Mouse (Mus musculus): ENCODE measurements around the gene Soga1.

Soga1 gene

GRCm38 (mm10) chr2:157037303-157037702, 41.8 kb downstream of the Soga1 start:
- no peak for DNase-seq (ENCODE audit: low spot score in 2 of 2)

- DNase-seq (ENCODE audit: low spot score in 2 of 2) = peak; percentile 49 to 66
Measured at GRCm38 (mm10) chr2:157036400-157036799, 42.7 kb downstream of the Soga1 start.

GRCm38 (mm10) chr2:157035371-157035770, 43.7 kb downstream of the Soga1 start:
- DNase-seq (ENCODE audit: low spot score in 2 of 2) = no peak

DNA sequence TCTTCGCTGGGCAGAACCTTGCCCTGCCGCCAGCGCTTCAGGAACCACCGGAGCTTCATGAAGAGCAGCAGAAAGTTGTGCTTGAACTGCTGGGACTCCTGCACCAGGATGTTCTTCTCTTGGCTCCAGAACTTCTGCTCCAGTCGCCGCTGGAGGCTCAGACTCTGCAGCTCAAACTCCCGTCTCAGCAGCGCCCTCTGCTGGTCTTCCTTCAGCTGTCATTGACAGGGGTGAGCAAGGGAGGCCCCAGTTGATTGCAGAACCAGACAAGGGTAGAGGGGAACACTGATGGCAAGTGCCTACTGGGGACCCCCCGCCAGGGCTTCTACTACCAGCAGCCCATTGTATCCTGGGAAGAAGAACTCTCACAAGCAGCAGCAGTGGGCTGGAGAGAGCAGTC, 48.2 kb downstream of the Soga1 start:
- peak in 1 of 2 experiments; percentile 70 for DNase-seq (ENCODE audit: low spot score in 2 of 2)

- no peak for DNase-seq (ENCODE audit: low spot score in 2 of 2)
Measured at GRCm38 (mm10) chr2:157028261-157028660, 50.8 kb downstream of the Soga1 start.

- DNase-seq (ENCODE audit: low spot score in 2 of 2) = peak; percentile 27 to 34
Measured at GRCm38 (mm10) chr2:157027106-157028008, 51.7 kb downstream of the Soga1 start.

GRCm38 (mm10) chr2:157021156-157021555, 57.9 kb downstream of the Soga1 start:
- no peak for DNase-seq (ENCODE audit: low spot score in 2 of 2)

- no peak for DNase-seq (ENCODE audit: low spot score in 2 of 2)
Measured at GRCm38 (mm10) chr2:157019228-157019627, 59.8 kb downstream of the Soga1 start.

DNA sequence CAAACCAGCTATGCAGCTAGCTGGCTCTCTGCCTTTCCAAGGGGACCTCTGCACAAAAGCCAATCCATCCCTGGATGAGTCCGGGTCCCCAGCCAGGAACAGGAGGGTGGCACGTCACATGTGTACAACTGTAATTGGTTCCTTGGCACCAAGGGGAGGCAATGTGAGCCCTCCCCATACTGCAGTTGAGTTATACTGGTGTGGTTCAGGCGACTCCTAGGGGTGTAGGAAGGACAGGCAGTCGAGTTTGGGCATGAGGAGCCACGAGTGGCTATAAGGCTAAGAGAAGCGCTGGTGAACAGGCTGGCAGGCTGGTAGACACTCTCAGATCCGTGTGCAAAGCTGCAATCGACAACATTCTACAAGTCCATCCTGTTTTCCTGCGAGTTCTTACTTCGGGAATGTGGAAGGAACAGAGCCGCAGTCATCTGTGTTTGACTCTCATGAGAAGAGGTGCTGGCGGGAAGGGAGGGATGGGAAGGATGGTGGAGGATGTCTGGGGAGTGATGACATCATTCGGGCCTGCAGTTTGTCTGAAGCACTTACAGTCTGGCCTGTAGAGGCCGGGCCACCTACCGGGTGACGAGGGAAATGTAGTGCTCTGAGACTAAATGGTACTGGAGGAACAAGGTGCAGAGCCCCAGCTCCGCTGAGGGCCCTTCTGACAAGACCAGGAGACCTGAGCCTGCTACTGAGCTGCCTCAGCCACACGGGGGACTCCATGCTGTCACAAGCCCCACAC, 62.4 kb downstream of the Soga1 start:
- DNase-seq (ENCODE audit: low spot score in 2 of 2) = no peak

- no peak for DNase-seq (ENCODE audit: low spot score in 2 of 2)
Measured at GRCm38 (mm10) chr2:157012341-157012740, 66.7 kb downstream of the Soga1 start.

GRCm38 (mm10) chr2:157010634-157011310, 68.3 kb downstream of the Soga1 start:
- no peak for DNase-seq (ENCODE audit: low spot score in 2 of 2)

- DNase-seq (ENCODE audit: low spot score in 2 of 2) = no peak
Measured at GRCm38 (mm10) chr2:157010121-157010520, 68.9 kb downstream of the Soga1 start.

DNA sequence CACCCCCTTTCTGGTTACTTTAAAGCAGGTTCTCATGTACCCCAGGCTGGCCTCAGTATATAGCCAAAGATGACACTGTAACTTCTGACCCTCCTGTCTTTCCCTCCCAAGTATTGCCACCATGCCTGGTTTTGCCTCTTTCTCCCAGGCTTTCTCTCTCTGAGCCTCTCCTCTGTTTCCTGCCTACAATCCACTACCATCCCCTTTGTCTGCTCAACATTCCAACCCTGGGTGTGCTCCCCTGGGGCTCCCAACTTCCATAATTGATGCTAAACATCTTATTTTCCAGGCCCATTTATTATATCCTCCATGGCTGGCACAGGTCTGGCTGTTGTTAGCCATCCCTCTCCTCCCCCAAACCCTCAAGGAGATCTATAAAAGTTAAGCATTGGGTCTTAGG, 70.5 kb downstream of the Soga1 start:
- DNase-seq (ENCODE audit: low spot score in 2 of 2) = no peak

DNA sequence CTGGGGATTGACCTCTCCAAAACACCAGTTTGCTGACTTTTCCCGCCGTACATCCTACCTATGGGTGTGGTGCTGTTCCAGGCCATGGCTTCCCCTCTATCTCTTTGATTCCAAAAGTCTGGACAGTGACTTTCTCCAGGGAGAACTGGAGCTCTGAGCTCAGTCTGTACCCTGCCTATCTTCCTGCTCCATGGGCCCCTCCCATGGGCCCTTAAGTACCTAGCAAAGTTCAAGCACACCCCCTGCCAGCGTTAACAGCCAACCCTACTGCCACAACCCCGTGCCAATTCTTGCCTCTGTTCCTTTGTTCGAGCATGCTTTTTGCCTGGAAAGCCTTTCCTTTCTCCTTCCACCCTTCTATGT, 71.8 kb downstream of the Soga1 start:
- no peak for DNase-seq (ENCODE audit: low spot score in 2 of 2)

- DNase-seq (ENCODE audit: low spot score in 2 of 2) = peak; percentile 83 to 86
Measured at GRCm38 (mm10) chr2:157006511-157007233, 72.4 kb downstream of the Soga1 start, which contains the start of gene Dsn1. Gene Dsn1, minus strand, starts transcription at chr2:157007154.

GRCm38 (mm10) chr2:157002321-157002720, 76.7 kb downstream of the Soga1 start:
- DNase-seq (ENCODE audit: low spot score in 2 of 2) = no peak

DNA sequence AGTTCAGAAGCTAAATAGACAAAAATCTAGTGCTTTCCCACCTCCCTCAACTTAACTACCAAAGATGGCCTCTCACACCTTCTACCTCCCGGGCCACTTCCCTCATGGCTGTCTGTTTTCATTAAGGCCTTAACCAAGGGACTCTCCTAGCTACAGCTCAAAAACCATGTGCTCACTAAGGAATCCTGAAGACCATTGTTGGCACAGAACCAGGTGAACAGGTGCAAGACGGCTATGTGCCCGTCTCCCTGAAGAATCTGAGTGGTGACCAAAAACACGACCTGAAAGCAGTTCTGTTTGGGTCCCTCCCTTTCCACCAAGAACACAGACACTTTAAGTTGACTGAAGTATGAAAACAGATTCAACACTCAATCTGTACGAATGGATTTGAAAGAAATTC, 80.8 kb downstream of the Soga1 start:
- DNase-seq (ENCODE audit: low spot score in 2 of 2) = no peak

DNA sequence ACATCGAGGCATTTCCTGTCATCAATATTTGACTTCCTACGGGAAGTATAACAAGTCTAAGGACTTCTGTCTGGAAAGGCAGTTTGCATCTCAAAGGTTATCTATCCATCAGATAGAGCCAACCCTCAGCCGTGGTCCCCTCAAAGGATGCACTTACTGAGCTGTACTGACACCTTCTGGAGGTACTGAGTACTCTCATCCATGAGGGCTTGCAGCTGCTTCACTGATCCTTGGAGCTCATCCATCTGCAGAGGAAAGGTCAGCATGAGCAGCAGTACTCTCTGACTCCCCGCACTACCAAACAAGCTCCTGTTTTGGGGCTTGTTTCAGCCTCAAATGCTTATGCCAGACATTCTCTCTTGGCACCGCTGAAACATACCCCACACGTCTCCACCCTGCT, 82.5 kb downstream of the Soga1 start:
- peak in 1 of 2 experiments; percentile 34 for DNase-seq (ENCODE audit: low spot score in 2 of 2)

- DNase-seq (ENCODE audit: low spot score in 2 of 2) = peak; percentile 95 to 96
Measured at GRCm38 (mm10) chr2:156991470-156992319, 87.4 kb downstream of the Soga1 start, which contains the start of gene Ndrg3. Gene Ndrg3, minus strand, starts transcription at chr2:156992056.

GRCm38 (mm10) chr2:156990727-156991431, 88.2 kb downstream of the Soga1 start:
- DNase-seq (ENCODE audit: low spot score in 2 of 2) = peak in 1 of 2 experiments; percentile 7
